Mouse (Mus musculus) bone marrow, adult 2 months (tissue): ENCODE measurements around the gene Maml3.

Experiments used
- CTCF ChIP-seq: fragments of 200-500 bp; IDR thresholded peaks from 2 replicates; pipeline ENCODE4 v1.5.1; 2011; ENCODE audit warnings: low read length, control low read depth; ENCODE audit not compliant: control insufficient read depth, insufficient read depth
- POLR2A ChIP-seq: fragments of 200-500 bp; IDR thresholded peaks from 2 replicates; pipeline ENCODE4 v1.6.1; 2011; ENCODE audit warnings: low read depth, mild to moderate bottlenecking, control low read depth, low read length, borderline replicate concordance; ENCODE audit not compliant: control insufficient read depth

- TF ChIP-seq POLR2A (no peak), CTCF (no peak)
These were observed 263.7 kb downstream of the Maml3 start for GRCm38 (mm10) chr3:51841177-51841576.
